Mouse (Mus musculus): ENCODE data around the gene Gm20716.

DNA sequence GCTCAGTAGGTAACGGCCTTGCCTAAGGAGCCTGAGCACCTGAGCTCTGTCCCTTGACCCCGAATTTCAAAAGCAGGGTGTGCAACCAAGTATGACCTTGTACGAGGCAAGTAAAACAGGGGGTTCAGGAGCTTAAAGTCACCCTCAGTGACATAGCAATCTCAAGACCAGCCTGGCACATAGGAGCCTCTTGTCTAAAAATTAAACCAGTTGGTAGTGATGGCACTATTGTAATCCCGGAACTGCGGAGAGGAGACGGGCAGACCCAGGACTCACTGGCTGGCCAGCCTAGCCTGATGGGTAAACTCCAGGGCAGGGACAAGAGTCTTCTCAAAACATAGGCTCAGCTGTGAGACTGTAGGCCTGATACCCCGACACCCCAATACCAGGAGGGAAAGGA lies 74.5 kb downstream of the Gm20716 start:
- TF ChIP-seq CHD2 (IDR thresholded peaks at IDR 0.05; ENCODE audit: low read depth, low read length) (no peak), ZC3H11A (IDR thresholded peaks at IDR 0.05; ENCODE audit: borderline replicate concordance, low read depth, low read length) (no peak), MAFK (IDR thresholded peaks at IDR 0.05; ENCODE audit: insufficient read depth, low read depth, low read length) (no peak)
